Mouse (Mus musculus): ENCODE data around the gene Napsa. TPM values are rescaled to one million over a fixed set of nuclear protein-coding genes. Genes with fewer than 3 reads are reported as not detected.

The Napsa gene
- polyA plus RNA-seq, 1 experiment from 2014 or later, result 832 TPM

- 90% methylated on average over 4 of the region's 4 CpGs for WGBS
- no peak overlapping the region for H3K4me2 ChIP-seq (replicated peaks; ENCODE audit: low read depth, low read length)
- no peak for DNase-seq (ENCODE audit: low spot score)
- no peak overlapping the region for H3K9ac ChIP-seq (replicated peaks; ENCODE audit: low read depth)
- H3K36me3 ChIP-seq (ENCODE audit: insufficient read depth, low read length), result no peaks in the 10 kb centered on the region
- no peak for TF ChIP-seq CTCF (IDR thresholded peaks at IDR 0.05)
- no peak for TF ChIP-seq EP300 (IDR thresholded peaks at IDR 0.05)
- no peaks in the 10 kb centered on the region for H3K4me1 ChIP-seq (ENCODE audit: insufficient read depth, low read depth, low read length)
- no peak for ATAC-seq
- H3K9me3 ChIP-seq (ENCODE audit: low read length), result no peaks in the 10 kb centered on the region
- peaks cover 13% of the 10 kb centered on the region; the same call in 1 of the 2 replicates for H3K27me3 ChIP-seq (replicated peaks; ENCODE audit: insufficient read depth, low read length)
- H3K4me3 ChIP-seq (ENCODE audit: low read depth, low read length), result no peak overlapping the region
- H3K27ac ChIP-seq (ENCODE audit: low read length), result no peak overlapping the region
These were observed 25.5 kb downstream of the Napsa start for GRCm38 (mm10) chr7:44597666-44598065.

GRCm38 (mm10) chr7:44598336-44598735, 26.2 kb downstream of the Napsa start:
- WGBS, result 76% methylated on average over 9 of the region's 12 CpGs
- no peaks in the 10 kb centered on the region for H3K9me3 ChIP-seq (ENCODE audit: low read length)

DNA sequence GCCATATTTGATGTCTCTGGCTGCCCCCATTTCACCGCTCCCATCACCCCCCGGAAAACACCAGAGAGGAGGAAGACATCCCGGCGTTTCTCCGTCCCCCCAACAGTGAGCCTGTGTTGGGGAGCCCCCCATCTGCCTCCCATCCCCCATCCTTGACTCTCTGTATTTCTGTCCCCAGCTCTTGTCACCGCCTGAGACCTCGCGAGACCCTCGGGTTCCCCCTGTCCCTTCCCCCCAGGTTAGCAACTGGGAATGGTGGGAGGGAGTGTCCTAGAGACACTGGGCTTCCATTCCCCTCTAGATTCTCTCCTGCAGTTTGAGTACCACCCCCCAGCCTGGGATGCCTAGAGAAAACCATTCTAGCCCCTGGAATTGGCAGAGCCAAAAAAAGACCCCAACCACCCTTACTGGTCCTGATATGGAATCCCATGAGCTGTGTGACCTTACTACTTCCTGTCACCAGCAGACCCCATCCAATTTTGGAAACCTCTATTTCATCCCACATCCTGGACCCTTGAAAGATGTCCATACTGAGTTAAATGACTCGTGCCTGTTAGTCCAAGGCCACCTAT, 28.6 kb downstream of the Napsa start:
- Histone ChIP-seq H3K36me3 (ENCODE audit: insufficient read depth, low read length) (no peaks in the 10 kb centered on the region), H3K27ac (ENCODE audit: low read length) (no peak overlapping the region), H3K4me1 (ENCODE audit: insufficient read depth, low read depth, low read length) (no peaks in the 10 kb centered on the region), H3K4me2 (replicated peaks; ENCODE audit: low read depth, low read length) (no peak overlapping the region), H3K9ac (replicated peaks; ENCODE audit: low read depth) (no peak overlapping the region), H3K4me3 (ENCODE audit: low read depth, low read length) (no peak overlapping the region), H3K27me3 (replicated peaks; ENCODE audit: insufficient read depth, low read length) (0 out of 2 replicates have a peak, but pooled peaks cover 12% of the 10 kb centered on the region), H3K9me3 (ENCODE audit: low read length) (no peaks in the 10 kb centered on the region)
- no peak for ATAC-seq
- DNase-seq (ENCODE audit: low spot score), result no peak
- TF ChIP-seq EP300 (IDR thresholded peaks at IDR 0.05) (no peak), CTCF (IDR thresholded peaks at IDR 0.05) (no peak)
- WGBS, result 73% methylated on average over 10 of the region's 10 CpGs

More at GRCm38 (mm10) chr7:44598336-44598735, 26.2 kb downstream of the Napsa start:
- ATAC-seq (no peak), DNase-seq (ENCODE audit: low spot score) (no peak)
- Histone ChIP-seq H3K27ac (ENCODE audit: low read length) (no peak overlapping the region), H3K9ac (replicated peaks; ENCODE audit: low read depth) (no peak overlapping the region), H3K4me1 (ENCODE audit: insufficient read depth, low read depth, low read length) (no peaks in the 10 kb centered on the region), H3K4me2 (replicated peaks; ENCODE audit: low read depth, low read length) (no peak overlapping the region), H3K4me3 (ENCODE audit: low read depth, low read length) (no peak overlapping the region), H3K36me3 (ENCODE audit: insufficient read depth, low read length) (no peaks in the 10 kb centered on the region), H3K27me3 (replicated peaks; ENCODE audit: insufficient read depth, low read length) (0 out of 2 replicates have a peak, but pooled peaks cover 12% of the 10 kb centered on the region)
- no peak for TF ChIP-seq EP300 (IDR thresholded peaks at IDR 0.05)

DNA sequence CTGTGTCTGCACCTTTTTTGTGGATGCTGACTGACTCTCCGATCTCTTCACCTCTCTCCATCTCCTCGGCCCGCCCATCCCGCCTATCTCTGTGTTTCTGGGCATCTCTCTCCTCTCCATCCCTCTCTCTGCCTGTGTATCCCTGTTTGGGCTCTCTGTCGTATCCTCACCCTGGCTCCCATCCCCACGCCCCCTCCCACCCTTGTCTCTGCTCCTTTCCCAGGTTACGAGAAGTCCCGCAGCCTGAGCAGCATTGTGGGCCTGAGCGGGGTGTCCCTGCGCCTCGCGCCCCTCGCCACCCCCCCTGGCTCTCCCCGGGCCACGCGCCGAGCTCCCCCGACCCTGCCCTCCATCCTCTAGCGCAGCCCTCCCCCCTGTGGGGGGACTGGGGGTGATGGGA, 29.5 kb downstream of the Napsa start:
- ATAC-seq (no peak), DNase-seq (ENCODE audit: low spot score) (no peak)
- WGBS, result 14% methylated on average over 18 of the region's 19 CpGs
- Histone ChIP-seq H3K27ac (ENCODE audit: low read length) (no peak overlapping the region), H3K4me3 (ENCODE audit: low read depth, low read length) (no peak overlapping the region), H3K4me1 (ENCODE audit: insufficient read depth, low read depth, low read length) (no peaks in the 10 kb centered on the region), H3K36me3 (ENCODE audit: insufficient read depth, low read length) (0 out of 2 replicates have a peak, but pooled peaks cover under 1% of the 10 kb centered on the region), H3K9me3 (ENCODE audit: low read length) (no peaks in the 10 kb centered on the region), H3K4me2 (replicated peaks; ENCODE audit: low read depth, low read length) (no peak overlapping the region), H3K27me3 (replicated peaks; ENCODE audit: insufficient read depth, low read length) (0 out of 2 replicates have a peak, but pooled peaks cover 12% of the 10 kb centered on the region), H3K9ac (replicated peaks; ENCODE audit: low read depth) (no peak overlapping the region)
- no peak for TF ChIP-seq EP300 (IDR thresholded peaks at IDR 0.05)
- no peak for TF ChIP-seq CTCF (IDR thresholded peaks at IDR 0.05)

DNA sequence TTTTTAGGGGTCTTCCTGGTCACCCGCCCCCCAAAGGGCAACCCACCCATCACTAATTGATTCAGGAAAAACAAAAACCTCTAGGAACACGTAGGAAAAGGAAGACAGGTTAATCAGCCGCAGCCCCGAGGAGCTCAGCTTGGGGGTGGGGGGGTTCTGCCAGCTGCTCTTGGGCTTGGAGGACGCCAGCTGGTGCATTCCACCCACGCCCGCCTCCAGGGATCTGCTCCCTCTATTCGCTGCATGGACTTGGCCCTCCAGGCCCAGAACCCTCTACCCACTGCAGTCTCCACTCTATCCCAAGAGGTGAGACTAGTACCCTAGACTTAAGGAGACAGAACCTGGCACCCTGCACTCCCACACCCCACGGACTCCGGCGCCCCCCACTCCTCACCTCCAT, 30.3 kb downstream of the Napsa start:
- TF ChIP-seq CTCF (IDR thresholded peaks at IDR 0.05), result no peak
- no peak for TF ChIP-seq EP300 (IDR thresholded peaks at IDR 0.05)
- ATAC-seq, result no peak
- Histone ChIP-seq H3K4me2 (replicated peaks; ENCODE audit: low read depth, low read length) (no peak overlapping the region), H3K27ac (ENCODE audit: low read length) (no peak overlapping the region), H3K4me1 (ENCODE audit: insufficient read depth, low read depth, low read length) (no peaks in the 10 kb centered on the region), H3K36me3 (ENCODE audit: insufficient read depth, low read length) (peaks cover 6% of the 10 kb centered on the region; the same call in 1 of the 2 replicates), H3K27me3 (replicated peaks; ENCODE audit: insufficient read depth, low read length) (0 out of 2 replicates have a peak, but pooled peaks cover 12% of the 10 kb centered on the region), H3K9me3 (ENCODE audit: low read length) (no peaks in the 10 kb centered on the region), H3K4me3 (ENCODE audit: low read depth, low read length) (no peak overlapping the region), H3K9ac (replicated peaks; ENCODE audit: low read depth) (no peak overlapping the region)
- WGBS, result 14% methylated on average over 10 of the region's 11 CpGs
- DNase-seq (ENCODE audit: low spot score), result no peak

DNA sequence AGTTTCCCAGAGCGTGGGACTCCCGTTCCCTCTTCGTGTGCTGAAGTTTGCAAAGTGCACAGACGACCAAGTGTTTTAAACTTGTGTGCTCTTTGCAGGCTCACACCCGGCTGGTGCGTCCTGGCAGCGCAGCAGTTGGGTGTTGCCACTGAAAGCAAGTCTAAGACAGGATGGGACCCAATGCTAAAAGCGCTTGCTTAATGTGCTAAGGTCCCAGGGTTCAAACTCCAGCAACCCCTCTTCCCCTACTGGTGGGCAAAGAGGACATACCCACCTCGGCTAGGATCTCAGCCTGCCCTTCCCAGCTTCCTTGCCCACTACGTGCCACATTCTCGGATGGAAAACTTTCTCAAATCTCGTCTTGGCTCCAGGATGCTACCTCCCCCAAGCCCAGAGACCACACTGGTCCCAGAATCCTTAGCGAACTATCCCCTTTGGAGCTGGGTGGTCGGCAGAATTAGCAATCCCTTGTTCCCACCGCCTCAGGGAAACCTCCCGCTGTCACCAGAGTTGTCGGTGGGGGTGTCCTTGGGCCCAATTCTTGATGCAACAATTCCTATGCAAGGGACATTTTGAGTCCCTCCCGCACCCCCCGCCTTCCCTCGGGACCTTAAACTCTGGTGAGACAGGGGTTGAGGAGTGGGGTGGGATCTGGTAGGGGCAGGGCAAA, 31.1 kb downstream of the Napsa start:
- ATAC-seq (no peak), DNase-seq (ENCODE audit: low spot score) (no peak)
- 6% methylated on average over 20 of the region's 20 CpGs for WGBS
- Histone ChIP-seq H3K36me3 (ENCODE audit: insufficient read depth, low read length) (peaks cover 9% of the 10 kb centered on the region; the same call in 1 of the 2 replicates), H3K27ac (ENCODE audit: low read length) (no peak overlapping the region), H3K4me2 (replicated peaks; ENCODE audit: low read depth, low read length) (no peak overlapping the region), H3K9ac (replicated peaks; ENCODE audit: low read depth) (no peak overlapping the region), H3K27me3 (replicated peaks; ENCODE audit: insufficient read depth, low read length) (0 out of 2 replicates have a peak, but pooled peaks cover 12% of the 10 kb centered on the region), H3K4me1 (ENCODE audit: insufficient read depth, low read depth, low read length) (no peaks in the 10 kb centered on the region), H3K9me3 (ENCODE audit: low read length) (no peaks in the 10 kb centered on the region), H3K4me3 (ENCODE audit: low read depth, low read length) (no peak overlapping the region)
- TF ChIP-seq CTCF (IDR thresholded peaks at IDR 0.05), result no peak
- TF ChIP-seq EP300 (IDR thresholded peaks at IDR 0.05), result no peak

Measured in lung, postnatal 0 days (tissue).